Mouse (Mus musculus): Measurements from ENCODE around the gene Spata6.

GRCm38 (mm10) chr4:111687613-111688012 lies 32.2 kb upstream of the Spata6 start:
- TF ChIP-seq CTCF (IDR thresholded peaks at IDR 0.05; ENCODE audit: extremely low read depth, insufficient read length, insufficient replicate concordance, low read depth, low read length): peak; percentile 91; the same call in 1 of the 2 replicates
- TF ChIP-seq POLR2A (IDR thresholded peaks at IDR 0.05; ENCODE audit: low read depth, low read length): no peak
